Mouse (Mus musculus): ENCODE measurements at regions not wholly inside any gene's neighbourhood (a gene's known extent, or its start where the extent isn't known, plus 50 kb on each side); places are given as distances from the start of the nearest gene placed in this dataset.
A peak's percentile ranks its signal among the peaks of the same experiment; 100 is the strongest.

DNA sequence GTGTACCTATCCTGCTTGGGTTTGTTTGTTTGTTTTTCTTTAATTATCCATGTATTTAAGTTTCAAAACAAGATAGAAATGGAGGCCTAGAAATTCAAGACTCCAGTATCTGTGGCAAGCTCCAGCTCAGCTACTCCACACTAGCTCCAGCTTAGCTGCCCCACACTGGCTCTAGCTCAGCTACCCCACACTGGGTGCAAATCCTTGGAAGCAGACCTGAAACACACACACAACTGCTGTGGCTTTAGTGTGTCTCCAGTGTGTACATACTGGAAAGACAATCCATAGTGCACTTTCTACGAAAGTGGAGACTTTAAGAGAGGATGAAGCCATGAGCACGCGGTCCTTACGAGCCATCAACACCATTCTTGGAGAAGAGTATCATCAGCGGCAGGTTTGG lies 66.9 kb upstream of the Otud4 start:
- Histone ChIP-seq H3K4me1 (ENCODE audit: insufficient read depth, low read length) (no peaks in the 10 kb centered on the region), H3K27me3 (ENCODE audit: insufficient read depth, low read length) (no peaks in the 10 kb centered on the region), H3K9ac (replicated peaks; ENCODE audit: low read length) (no peak overlapping the region), H3K4me3 (ENCODE audit: low read length) (no peak overlapping the region), H3K27ac (no peak overlapping the region), H3K36me3 (ENCODE audit: insufficient read depth, low read length) (no peaks in the 10 kb centered on the region), H3K9me3 (ENCODE audit: low read length) (no peaks in the 10 kb centered on the region), H3K4me2 (ENCODE audit: low read depth, low read length) (no peak overlapping the region)
- ATAC-seq (no peak), DNase-seq (ENCODE audit: low spot score) (no peak)
- TF ChIP-seq CTCF (IDR thresholded peaks at IDR 0.05; ENCODE audit: low read depth), result no peak
- WGBS, result 94% methylated on average over 5 of the region's 5 CpGs

DNA sequence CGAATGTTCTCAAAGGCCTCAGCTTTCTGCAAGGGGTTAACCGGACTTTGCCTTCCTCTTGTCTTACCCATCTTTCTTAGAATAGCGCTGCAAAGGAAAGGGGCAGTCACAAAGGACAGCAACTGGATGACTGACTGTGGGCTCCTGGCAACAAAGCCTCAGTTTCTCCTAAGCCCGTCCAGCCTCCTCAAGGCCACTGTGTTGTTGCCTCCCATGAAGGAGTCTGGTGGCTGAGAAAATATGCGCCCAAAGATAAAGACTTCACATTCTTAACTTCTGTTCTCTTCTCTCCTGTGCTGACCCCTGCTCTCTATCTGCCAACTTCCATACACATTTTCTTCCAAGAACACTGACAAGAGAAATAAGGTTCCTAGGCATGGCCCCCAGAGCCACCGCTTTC lies 76.3 kb upstream of the Otud4 start:
- 79% methylated on average over 6 of the region's 6 CpGs for WGBS
- ATAC-seq, result no peak
- Histone ChIP-seq H3K9me3 (ENCODE audit: low read length) (no peaks in the 10 kb centered on the region), H3K27me3 (ENCODE audit: insufficient read depth, low read length) (no peaks in the 10 kb centered on the region), H3K27ac (no peak overlapping the region), H3K4me2 (ENCODE audit: low read depth, low read length) (no peak overlapping the region), H3K36me3 (ENCODE audit: insufficient read depth, low read length) (no peaks in the 10 kb centered on the region), H3K9ac (replicated peaks; ENCODE audit: low read length) (no peak overlapping the region), H3K4me3 (ENCODE audit: low read length) (no peak overlapping the region), H3K4me1 (ENCODE audit: insufficient read depth, low read length) (no peaks in the 10 kb centered on the region)
- no peak for DNase-seq (ENCODE audit: low spot score)
- no peak for TF ChIP-seq CTCF (IDR thresholded peaks at IDR 0.05; ENCODE audit: low read depth)

DNA sequence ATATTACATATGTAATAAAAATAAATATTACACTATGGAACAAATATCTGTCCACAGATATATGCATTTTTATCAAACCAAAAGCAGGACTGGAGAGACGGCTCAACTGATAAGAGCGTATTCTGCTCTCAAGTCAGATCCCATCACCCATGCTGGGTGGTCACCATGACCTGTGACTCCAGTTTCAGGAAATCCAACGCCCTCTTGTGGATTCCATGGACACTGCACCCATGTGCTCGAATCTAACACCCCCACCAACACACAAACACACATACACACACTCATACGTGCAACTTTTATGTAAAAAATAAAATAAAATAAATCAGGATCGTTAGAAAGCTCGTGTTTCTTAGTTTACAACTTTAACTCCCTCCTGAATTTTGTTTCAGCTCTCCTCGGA lies 76.7 kb upstream of the Otud4 start:
- DNase-seq (ENCODE audit: low spot score) (peak; percentile 23), ATAC-seq (no peak)
- Histone ChIP-seq H3K36me3 (ENCODE audit: insufficient read depth, low read length) (no peaks in the 10 kb centered on the region), H3K9me3 (ENCODE audit: low read length) (no peaks in the 10 kb centered on the region), H3K4me1 (ENCODE audit: insufficient read depth, low read length) (no peaks in the 10 kb centered on the region), H3K9ac (replicated peaks; ENCODE audit: low read length) (no peak overlapping the region), H3K27me3 (ENCODE audit: insufficient read depth, low read length) (no peaks in the 10 kb centered on the region), H3K27ac (no peak overlapping the region), H3K4me2 (ENCODE audit: low read depth, low read length) (no peak overlapping the region), H3K4me3 (ENCODE audit: low read length) (no peak overlapping the region)
- TF ChIP-seq CTCF (IDR thresholded peaks at IDR 0.05; ENCODE audit: low read depth), result peak; percentile 44
- 79% methylated on average over 8 of the region's 8 CpGs for WGBS

DNA sequence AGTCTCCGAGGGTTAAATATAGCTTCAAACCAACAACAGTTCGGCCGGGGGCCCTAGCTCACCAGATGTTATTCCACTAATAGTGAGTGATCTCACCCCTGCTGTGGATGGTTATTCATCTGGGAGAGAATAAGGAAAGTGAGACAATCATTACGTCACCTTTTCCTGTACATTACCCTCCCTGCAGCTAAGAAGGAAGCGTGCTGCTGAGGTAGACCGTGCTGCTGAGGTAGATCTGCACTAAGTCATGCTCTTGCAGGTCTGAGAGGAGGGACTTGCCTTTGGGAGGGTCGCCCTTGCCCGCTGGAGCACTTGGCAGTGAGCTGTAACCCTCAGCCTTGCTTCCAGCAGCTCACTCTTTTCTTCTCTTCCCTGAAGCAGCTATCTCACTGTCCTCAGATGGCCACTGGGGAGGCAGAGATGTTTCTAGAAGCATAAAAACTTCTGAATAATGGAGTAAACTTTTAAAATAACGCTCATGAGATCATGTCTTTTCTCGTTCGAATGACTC lies 77.3 kb upstream of the Otud4 start:
- DNase-seq (ENCODE audit: low spot score), result peak; percentile 17
- no peaks in the 10 kb centered on the region for H3K9me3 ChIP-seq (ENCODE audit: low read length)
- no peak for TF ChIP-seq CTCF (IDR thresholded peaks at IDR 0.05; ENCODE audit: low read depth)
- no peak overlapping the region for H3K9ac ChIP-seq (replicated peaks; ENCODE audit: low read length)
- H3K36me3 ChIP-seq (ENCODE audit: insufficient read depth, low read length), result no peaks in the 10 kb centered on the region
- no peaks in the 10 kb centered on the region for H3K4me1 ChIP-seq (ENCODE audit: insufficient read depth, low read length)
- no peak overlapping the region for H3K4me2 ChIP-seq (ENCODE audit: low read depth, low read length)
- WGBS, result 59% methylated on average over 11 of the region's 11 CpGs
- H3K4me3 ChIP-seq (ENCODE audit: low read length), result no peak overlapping the region
- H3K27me3 ChIP-seq (ENCODE audit: insufficient read depth, low read length), result no peaks in the 10 kb centered on the region
- no peak overlapping the region for H3K27ac ChIP-seq
- ATAC-seq, result peak; percentile 80

DNA sequence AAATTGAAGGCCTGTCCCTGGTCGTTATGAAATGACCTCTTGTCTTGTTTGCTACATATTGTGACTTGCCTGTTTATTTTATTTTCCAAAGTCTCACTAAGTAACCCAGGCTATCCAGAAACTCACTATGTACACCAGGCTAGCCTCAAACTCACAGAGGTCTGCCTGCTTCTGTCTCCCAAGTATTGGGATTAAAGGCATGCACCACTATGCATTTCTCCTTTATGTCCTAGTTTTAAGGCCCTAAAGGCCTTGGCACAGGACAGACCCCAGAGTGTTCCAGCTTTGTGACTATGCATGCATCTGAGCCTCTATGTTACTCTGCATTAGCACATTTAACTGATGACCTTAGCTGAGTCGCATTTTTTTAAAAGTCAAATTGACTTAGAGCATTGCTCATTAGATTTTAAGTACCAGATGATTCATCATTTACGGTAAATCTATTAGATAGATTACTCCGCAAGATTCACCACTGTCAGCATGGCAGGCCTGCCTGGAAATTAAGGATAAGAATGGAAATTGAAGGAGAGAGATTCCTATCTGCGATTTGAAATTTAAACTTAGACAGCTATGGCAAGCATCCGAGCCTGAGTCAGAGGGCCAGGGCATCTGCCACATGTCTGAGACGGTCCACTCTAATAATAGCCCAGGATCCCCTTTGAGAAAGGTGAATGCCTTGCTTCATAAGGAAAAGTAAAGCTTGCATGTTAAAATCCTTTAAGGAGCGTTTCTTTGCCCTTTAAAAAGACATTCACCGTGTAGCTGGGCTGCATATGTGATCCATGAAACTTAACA lies 78.0 kb upstream of the Otud4 start:
- H3K27me3 ChIP-seq (ENCODE audit: insufficient read depth, low read length), result no peaks in the 10 kb centered on the region
- ATAC-seq (no peak), DNase-seq (ENCODE audit: low spot score) (peak; percentile 7)
- no peak overlapping the region for H3K4me2 ChIP-seq (ENCODE audit: low read depth, low read length)
- no peaks in the 10 kb centered on the region for H3K36me3 ChIP-seq (ENCODE audit: insufficient read depth, low read length)
- 69% methylated on average over 9 of the region's 9 CpGs for WGBS
- no peak overlapping the region for H3K9ac ChIP-seq (replicated peaks; ENCODE audit: low read length)
- no peak overlapping the region for H3K4me3 ChIP-seq (ENCODE audit: low read length)
- H3K27ac ChIP-seq, result no peak overlapping the region
- no peaks in the 10 kb centered on the region for H3K9me3 ChIP-seq (ENCODE audit: low read length)
- TF ChIP-seq CTCF (IDR thresholded peaks at IDR 0.05; ENCODE audit: low read depth), result no peak
- H3K4me1 ChIP-seq (ENCODE audit: insufficient read depth, low read length), result no peaks in the 10 kb centered on the region

DNA sequence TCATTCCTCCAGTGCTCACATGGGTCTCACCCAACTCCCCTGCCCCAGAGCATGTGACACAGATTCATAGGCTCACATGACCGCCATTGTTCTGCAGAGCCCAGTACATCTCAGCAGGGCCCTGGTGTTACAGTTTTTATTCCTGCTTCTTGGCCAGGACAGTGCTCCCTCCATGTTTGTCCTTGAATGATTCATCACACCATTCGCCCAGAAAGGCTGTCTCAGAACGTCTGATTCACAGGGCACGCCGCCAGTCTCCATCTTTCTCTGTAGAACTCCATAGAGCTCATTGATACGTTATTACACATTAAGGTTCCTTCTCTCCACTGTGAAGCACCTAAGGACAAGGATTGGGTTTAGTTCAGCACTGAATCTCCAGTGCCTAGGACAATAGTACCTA lies 79.9 kb upstream of the Otud4 start:
- Histone ChIP-seq H3K4me3 (ENCODE audit: low read length) (no peak overlapping the region), H3K4me2 (ENCODE audit: low read depth, low read length) (no peak overlapping the region), H3K27ac (no peak overlapping the region), H3K4me1 (ENCODE audit: insufficient read depth, low read length) (no peaks in the 10 kb centered on the region), H3K9me3 (ENCODE audit: low read length) (no peaks in the 10 kb centered on the region), H3K27me3 (ENCODE audit: insufficient read depth, low read length) (no peaks in the 10 kb centered on the region), H3K9ac (replicated peaks; ENCODE audit: low read length) (no peak overlapping the region), H3K36me3 (ENCODE audit: insufficient read depth, low read length) (no peaks in the 10 kb centered on the region)
- no peak for DNase-seq (ENCODE audit: low spot score)
- ATAC-seq, result no peak
- no peak for TF ChIP-seq CTCF (IDR thresholded peaks at IDR 0.05; ENCODE audit: low read depth)
- 87% methylated on average over 6 of the region's 6 CpGs for WGBS

DNA sequence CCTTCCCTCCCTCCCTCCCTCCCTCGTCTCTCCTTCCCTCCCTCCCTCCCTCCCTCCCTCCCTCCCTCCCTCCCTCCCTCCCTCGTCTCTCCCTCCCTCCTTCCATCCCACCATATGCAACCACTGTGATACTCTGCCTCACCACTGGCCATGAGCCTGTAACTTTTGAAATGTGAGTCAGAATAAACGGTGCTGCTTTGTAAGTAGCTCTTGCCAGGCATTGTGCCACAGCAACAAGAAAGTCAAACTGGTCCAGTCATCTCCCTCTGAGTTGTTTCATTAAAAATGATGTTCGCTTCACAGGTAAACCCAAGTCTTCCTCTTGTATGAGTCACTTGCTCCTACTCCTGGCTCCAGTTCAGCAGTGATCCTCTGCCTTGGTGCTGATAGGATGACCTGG lies 85.1 kb upstream of the Otud4 start:
- 87% methylated on average over 2 of the region's 4 CpGs for WGBS
- no peaks in the 10 kb centered on the region for H3K4me1 ChIP-seq (ENCODE audit: insufficient read depth, low read length)
- no peak for ATAC-seq

More for the DNA sequence above, 85.1 kb upstream of the Otud4 start:
- Histone ChIP-seq H3K27ac (no peak overlapping the region), H3K9ac (replicated peaks; ENCODE audit: low read length) (no peak overlapping the region), H3K4me3 (ENCODE audit: low read length) (no peak overlapping the region), H3K9me3 (ENCODE audit: low read length) (no peaks in the 10 kb centered on the region), H3K27me3 (ENCODE audit: insufficient read depth, low read length) (no peaks in the 10 kb centered on the region), H3K4me2 (ENCODE audit: low read depth, low read length) (no peak overlapping the region), H3K36me3 (ENCODE audit: insufficient read depth, low read length) (no peaks in the 10 kb centered on the region)
- no peak for TF ChIP-seq CTCF (IDR thresholded peaks at IDR 0.05; ENCODE audit: low read depth)
- DNase-seq (ENCODE audit: low spot score), result no peak

Measured in hindbrain, postnatal 0 days (tissue).